Mouse (Mus musculus) right cerebral cortex, postnatal 36 days (tissue): Measurements from ENCODE around the gene Thap11.
A peak's percentile ranks its signal among the peaks of the same experiment; 100 is the strongest.
"Not testable (repeated sequence)": the region's sequence is repeated elsewhere in the genome, so short reads cannot be mapped to it uniquely, and the experiment has no call there.

Source experiments
- DNase-seq, 2 experiments: peaks; one replicate each; pipeline ENCODE4 v3.0.0; 2022; ENCODE audit warnings: low spot score in 2 of 2, mixed read lengths in 1 of 2

The Thap11 gene

DNA sequence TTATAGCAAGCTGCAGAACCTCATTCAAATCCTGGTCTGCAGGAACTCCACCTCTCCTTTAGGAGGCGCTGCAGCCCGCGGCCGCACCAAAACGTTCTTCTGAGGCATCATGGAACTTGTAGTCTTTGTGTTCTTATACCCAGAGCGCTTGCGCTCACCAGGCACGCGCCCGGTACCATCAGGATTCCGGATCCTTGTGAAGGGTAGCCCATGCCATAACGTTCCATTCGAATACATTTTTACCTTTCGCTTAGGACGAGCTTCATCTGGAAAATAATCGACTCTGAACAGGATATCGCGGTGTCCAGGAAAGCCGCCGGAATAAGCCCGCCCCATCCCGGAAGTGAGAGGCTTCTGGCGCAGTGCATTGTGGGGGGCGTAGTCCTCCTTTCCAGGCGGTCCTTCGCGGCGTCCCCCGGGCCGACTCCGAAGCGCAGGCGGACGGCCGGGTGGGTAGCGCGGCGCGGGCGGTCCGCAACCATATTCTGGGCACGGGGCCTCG is at the start of gene Thap11:
Thap11 (plus strand) TSS at position 418 of the 502 bp plus-strand sequence.
- DNase-seq, result peak; percentile 84 to 88

DNA sequence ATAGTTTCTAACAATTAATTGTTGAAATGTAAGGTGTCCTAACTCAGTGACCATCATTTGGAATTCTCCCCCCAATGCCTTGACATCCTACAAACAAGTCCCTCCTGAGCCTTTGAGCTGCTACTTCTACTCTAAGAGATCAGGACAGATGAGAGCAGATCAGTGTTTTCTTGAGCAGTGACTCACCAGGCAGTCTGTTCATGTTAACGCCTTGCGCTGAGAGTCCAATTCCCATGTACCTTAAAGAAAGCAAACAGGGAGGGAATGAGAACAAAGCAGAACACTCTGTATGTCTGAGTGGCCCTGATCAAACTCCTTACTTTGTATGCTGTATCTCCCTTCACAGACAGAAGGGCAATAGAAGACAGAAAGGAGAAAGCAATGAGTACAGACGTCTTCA is 49.6 kb upstream of the Thap11 start:
- no peak for DNase-seq

- no peak for DNase-seq
Observed at GRCm38 (mm10) chr8:105805964-105806363, 49.0 kb upstream of the Thap11 start.

DNA sequence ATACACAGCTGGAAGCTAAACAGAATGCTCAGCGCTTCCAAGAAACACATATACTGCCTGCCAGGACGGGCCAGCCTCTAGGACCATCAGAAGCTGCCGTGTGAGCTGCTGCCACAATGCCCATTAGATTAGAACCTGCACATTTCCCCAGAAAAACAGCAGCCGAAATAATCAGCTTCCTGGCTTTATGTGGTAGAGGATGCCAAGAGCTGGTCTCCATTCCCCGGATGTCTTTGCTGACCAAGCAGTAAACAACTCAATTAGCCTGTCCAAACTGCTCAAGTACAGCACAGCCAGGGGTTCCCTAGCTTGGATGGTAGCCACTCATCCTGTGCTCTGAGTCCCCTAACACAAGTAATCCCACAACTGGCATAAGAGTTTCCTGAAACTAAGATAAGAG is 47.2 kb upstream of the Thap11 start:
- no peak for DNase-seq

- no peak for DNase-seq
Observed at GRCm38 (mm10) chr8:105808480-105808879, 46.5 kb upstream of the Thap11 start.

DNA sequence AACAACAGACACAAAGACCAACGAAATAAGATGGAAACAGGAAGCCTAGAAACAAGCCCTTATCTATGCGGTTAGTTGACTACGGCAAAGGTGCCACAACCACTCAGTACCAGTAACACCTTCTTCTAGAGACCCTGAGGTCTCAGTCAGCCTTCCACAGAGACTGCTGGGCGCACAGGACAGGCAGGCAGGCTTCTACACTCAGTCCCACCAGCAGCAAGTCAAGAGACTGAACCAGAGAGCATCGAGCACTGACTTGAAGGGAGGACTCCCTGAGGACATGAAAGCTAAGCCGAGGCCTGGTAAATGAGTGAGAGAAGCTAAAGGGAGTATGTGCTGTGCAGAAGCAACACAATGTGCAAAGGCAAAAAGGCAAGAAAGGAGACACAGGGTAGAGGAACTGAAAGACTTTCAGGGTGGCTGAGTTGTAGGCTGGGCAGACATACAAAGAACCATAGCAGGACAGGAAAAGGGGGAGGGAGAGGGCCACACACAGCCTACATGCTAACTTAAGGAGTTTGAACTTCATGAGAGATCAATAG is 44.6 kb upstream of the Thap11 start:
- no peak for DNase-seq

GRCm38 (mm10) chr8:105811061-105811460 is 43.9 kb upstream of the Thap11 start:
- no peak for DNase-seq

GRCm38 (mm10) chr8:105811543-105811942 is 43.4 kb upstream of the Thap11 start:
- DNase-seq, result no peak

- no peak for DNase-seq
Observed at GRCm38 (mm10) chr8:105812511-105812910, 42.4 kb upstream of the Thap11 start.

- no peak for DNase-seq
Observed at GRCm38 (mm10) chr8:105813241-105813640, 41.7 kb upstream of the Thap11 start.

DNA sequence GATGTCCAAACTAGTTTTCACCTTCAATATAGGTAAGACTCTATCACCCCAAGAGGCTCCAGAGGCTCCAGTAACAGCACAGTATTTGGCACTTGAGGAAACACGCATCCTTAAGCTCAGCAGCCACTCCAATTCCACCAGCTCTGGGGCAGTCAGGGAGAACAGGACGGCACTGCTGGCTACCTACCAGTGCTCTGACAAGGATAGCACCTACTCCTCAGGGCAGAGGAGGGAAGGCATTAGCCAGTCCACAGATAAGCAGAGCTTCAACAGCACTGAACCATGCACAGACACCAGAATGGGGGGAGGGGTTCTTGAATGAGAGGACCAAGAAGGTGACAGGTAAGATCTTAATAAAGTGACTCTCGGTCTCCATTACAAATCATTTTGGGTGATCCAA is 35.3 kb upstream of the Thap11 start:
- DNase-seq, result no peak

DNA sequence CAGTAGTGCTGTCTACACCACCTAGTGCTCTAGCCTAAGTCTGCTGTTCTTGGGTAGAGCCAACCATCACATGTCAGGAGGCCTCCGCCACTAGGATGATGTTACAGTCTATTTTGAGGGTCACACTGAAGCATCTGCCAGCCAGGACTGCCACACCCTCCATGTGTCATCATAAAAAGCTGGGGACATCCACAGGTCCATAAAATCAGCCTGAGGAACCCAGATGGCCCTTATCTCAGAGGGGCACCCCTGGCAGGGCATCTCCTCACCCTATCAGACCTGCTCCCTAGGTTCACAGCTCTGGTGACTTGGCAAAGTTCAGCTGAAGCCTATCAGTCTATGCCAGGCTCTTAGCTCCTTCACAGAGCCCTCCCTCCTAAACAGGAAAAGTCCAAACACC is 34.0 kb upstream of the Thap11 start:
- DNase-seq, result no peak

GRCm38 (mm10) chr8:105825506-105825905 is 29.4 kb upstream of the Thap11 start:
- DNase-seq, result no peak

GRCm38 (mm10) chr8:105826379-105826778 is 28.6 kb upstream of the Thap11 start:
- DNase-seq, result no peak

- peak; percentile 98 to 99 for DNase-seq
Observed at GRCm38 (mm10) chr8:105826861-105827848, 27.8 kb upstream of the Thap11 start, which contains the start of the genes Ranbp10 and Tsnaxip1. Gene Ranbp10, minus strand, starts transcription at chr8:105827350. Gene Tsnaxip1, plus strand, starts transcription at chr8:105827731.

DNA sequence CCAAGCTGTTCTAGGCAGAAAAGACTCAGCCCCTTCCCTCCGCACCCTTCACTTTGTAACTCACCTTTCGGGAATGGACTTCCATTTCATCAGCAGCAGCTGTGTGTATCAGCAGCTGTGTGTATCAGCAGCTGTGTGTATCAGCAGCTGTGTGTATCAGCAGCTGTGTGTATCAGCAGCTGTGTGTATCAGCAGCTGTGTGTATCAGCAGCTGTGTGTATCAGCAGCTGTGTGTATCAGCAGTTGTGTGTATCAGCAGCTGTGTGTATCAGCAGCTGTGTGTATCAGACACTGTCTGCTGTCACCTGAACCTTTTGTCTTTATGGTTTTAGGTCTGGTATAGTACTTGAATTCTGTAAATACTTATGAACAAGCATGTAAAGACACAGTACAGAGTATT is 21.2 kb upstream of the Thap11 start:
- DNase-seq, result not testable (repeated sequence)

GRCm38 (mm10) chr8:105835318-105835717 is 19.6 kb upstream of the Thap11 start:
- DNase-seq, result peak; percentile 34

GRCm38 (mm10) chr8:105836991-105837390 is 17.9 kb upstream of the Thap11 start:
- DNase-seq, result no peak

GRCm38 (mm10) chr8:105839209-105839608 is 15.7 kb upstream of the Thap11 start:
- no peak for DNase-seq

- no peak for DNase-seq
Observed at GRCm38 (mm10) chr8:105846678-105847077, 8.3 kb upstream of the Thap11 start.

- DNase-seq, result no peak
Observed at GRCm38 (mm10) chr8:105850014-105850413, 4.9 kb upstream of the Thap11 start.

DNA sequence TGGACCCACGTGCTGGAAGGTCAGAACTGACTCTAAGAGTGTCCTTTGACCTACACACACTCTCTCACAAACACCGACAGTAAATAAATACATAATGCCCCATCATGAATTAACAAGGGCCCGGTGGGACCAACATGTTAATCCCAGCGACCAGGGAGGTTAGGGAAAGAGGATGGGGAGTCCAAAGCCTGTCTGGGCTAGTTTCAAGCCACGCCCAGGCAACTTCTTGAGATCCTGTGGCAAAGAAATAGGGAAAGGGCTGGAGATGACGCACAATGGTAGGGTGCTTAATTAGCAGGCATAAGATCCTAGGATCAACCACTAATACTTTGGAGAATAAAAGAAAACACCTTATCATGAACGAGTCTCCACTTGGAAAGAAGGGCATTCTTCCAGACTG is 4.3 kb upstream of the Thap11 start:
- DNase-seq, result no peak

GRCm38 (mm10) chr8:105851651-105852143 is 3.2 kb upstream of the Thap11 start:
- DNase-seq, result peak; percentile 85 to 87
